Mouse (Mus musculus) limb, embryonic 14.5 days (tissue): Measurements from ENCODE around the gene Entpd6. TPM values are rescaled to one million over a fixed set of nuclear protein-coding genes. Genes with fewer than 3 reads are reported as not detected.

Experiments
- ATAC-seq: fragments of 200-750 bp; cut with Nextera tagmentation; 2 replicates; pipeline ENCODE4 v1.8.0; 2017; ENCODE audit warnings: low read depth, moderate number of reproducible peaks, moderate TSS enrichment; ENCODE audit not compliant: low FRiP score
- DNase-seq: peaks from one replicate; pipeline ENCODE4 v3.0.0-alpha.2; 2015; ENCODE audit warnings: low spot score
- H3K27ac ChIP-seq: fragments of 300-500 bp; sonication (generic); replicated peaks from 2 replicates; pipeline ENCODE4 v1.5.1; 2014; ENCODE audit warnings: low read depth, mild to moderate bottlenecking, low read length, moderate library complexity, mixed read lengths
- H3K27me3 ChIP-seq: fragments of 300-500 bp; sonication (generic); 2 replicates; pipeline ENCODE4 v1.6.1; 2014; ENCODE audit warnings: low read length, mixed read lengths; ENCODE audit not compliant: control insufficient read depth, insufficient read depth
- H3K36me3 ChIP-seq: fragments of 300-500 bp; sonication (generic); 2 replicates; pipeline ENCODE4 v1.6.1; 2014; ENCODE audit warnings: mild to moderate bottlenecking, low read length, moderate library complexity, mixed read lengths; ENCODE audit not compliant: control insufficient read depth, insufficient read depth
- H3K4me1 ChIP-seq: fragments of 300-500 bp; sonication (generic); 2 replicates; pipeline ENCODE4 v1.6.1; 2014; ENCODE audit warnings: antibody characterized with exemption, low read length, mixed read lengths; ENCODE audit not compliant: control insufficient read depth, insufficient read depth
- H3K4me2 ChIP-seq: fragments of 300-500 bp; sonication (generic); replicated peaks from 2 replicates; pipeline ENCODE4 v1.6.1; 2014; ENCODE audit warnings: low read depth, mild to moderate bottlenecking, low read length, moderate library complexity; ENCODE audit not compliant: severe bottlenecking
- H3K4me3 ChIP-seq: fragments of 300-500 bp; sonication (generic); replicated peaks from 2 replicates; pipeline ENCODE4 v1.5.1; 2014; ENCODE audit warnings: low read length
- H3K9ac ChIP-seq: fragments of 300-500 bp; sonication (generic); 2 replicates; pipeline ENCODE4 v1.6.1; 2014; ENCODE audit warnings: mild to moderate bottlenecking, low read depth, low read length, moderate library complexity; ENCODE audit not compliant: severe bottlenecking
- H3K9me3 ChIP-seq: fragments of 300-500 bp; sonication (generic); 2 replicates; pipeline ENCODE4 v1.6.1; 2016; ENCODE audit warnings: low read length; ENCODE audit not compliant: control insufficient read depth
- POLR2A ChIP-seq: fragments of 200-500 bp; IDR thresholded peaks from 2 replicates; pipeline ENCODE4 v1.8.0; 2012; ENCODE audit warnings: inconsistent platforms, mild to moderate bottlenecking, moderate library complexity, borderline replicate concordance; ENCODE audit not compliant: insufficient read depth, insufficient read length; ENCODE audit errors: extremely low read depth
- WGBS: fragments of 180-500 bp; shearing (Covaris S2); extraction: QIAGEN DNeasy Blood & Tissue Kit; methylation state at CpG from one replicate; pipeline ENCODE4 v1.1.7; 2014; 5-methylcytosine and 5-hydroxymethylcytosine counted together
- polyA plus RNA-seq, 2 experiments: library from polyadenylated mRNA; depleted of rRNA in 1 of 2; stranded (reverse) in 1 of 2; unstranded in 1 of 2; fragments of >200 nt; fragmentation: Nextera tagmentation in 1 of 2; extraction: Ambion mirVana in 1 of 2; gene quantifications; 2 replicates each; pipeline versions ENCODE4 v1.2.1 to v1.2.3; 2012 to 2014

Gene Entpd6
- polyA plus RNA-seq, 2 experiments: 23.0 to 31.3 TPM

GRCm38 (mm10) chr2:150771169-150771568 is 22.3 kb downstream of the Entpd6 start:
- Histone ChIP-seq H3K27me3 (no peaks in the 10 kb centered on the region), H3K9me3 (no peaks in the 10 kb centered on the region), H3K9ac (0 out of 2 replicates have a peak overlapping the region, but pooled peaks have one; percentile 31), H3K27ac (peak overlapping the region; percentile 85), H3K36me3 (peaks cover 24% of the 10 kb centered on the region; the same call in 1 of the 2 replicates), H3K4me2 (no peak overlapping the region; the same call in 1 of the 2 replicates), H3K4me3 (no peak overlapping the region), H3K4me1 (peaks cover 42% of the 10 kb centered on the region)
- DNase-seq (no peak), ATAC-seq (peak; percentile 13; the same call in 1 of the 2 replicates)
- no peak for TF ChIP-seq POLR2A
- 48% methylated on average over 6 of the region's 6 CpGs for whole genome bisulfite sequencing

DNA sequence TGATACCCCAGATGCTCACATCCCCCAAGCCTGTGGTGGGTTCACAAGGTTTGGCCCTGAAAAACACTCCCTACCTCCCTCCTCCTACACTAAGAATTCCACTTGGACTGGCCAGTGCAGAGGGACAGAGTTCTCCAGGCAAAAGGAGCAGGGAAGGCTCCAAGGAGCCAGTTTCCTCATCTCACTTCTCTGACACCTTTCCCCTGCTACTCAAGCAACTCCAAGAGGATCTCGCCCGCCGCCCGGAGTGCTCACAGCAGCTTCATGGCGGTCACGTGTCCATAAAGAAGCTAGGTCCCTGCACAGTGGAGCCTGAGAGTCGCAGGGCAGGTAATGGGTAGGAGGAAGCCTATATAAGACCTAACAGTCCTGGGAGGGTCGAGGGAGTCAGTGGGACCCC is 23.2 kb downstream of the Entpd6 start:
- Histone ChIP-seq H3K27me3 (no peaks in the 10 kb centered on the region), H3K4me2 (no peak overlapping the region), H3K27ac (peak overlapping the region; percentile 85; the same call in 1 of the 2 replicates), H3K4me1 (peaks cover 35% of the 10 kb centered on the region), H3K4me3 (no peak overlapping the region), H3K9me3 (no peaks in the 10 kb centered on the region), H3K9ac (no peak overlapping the region), H3K36me3 (peaks cover 22% of the 10 kb centered on the region; the same call in 1 of the 2 replicates)
- ATAC-seq: no peak
- TF ChIP-seq POLR2A: no peak
- DNase-seq: no peak
- WGBS: 77% methylated on average over 8 of the region's 8 CpGs

DNA sequence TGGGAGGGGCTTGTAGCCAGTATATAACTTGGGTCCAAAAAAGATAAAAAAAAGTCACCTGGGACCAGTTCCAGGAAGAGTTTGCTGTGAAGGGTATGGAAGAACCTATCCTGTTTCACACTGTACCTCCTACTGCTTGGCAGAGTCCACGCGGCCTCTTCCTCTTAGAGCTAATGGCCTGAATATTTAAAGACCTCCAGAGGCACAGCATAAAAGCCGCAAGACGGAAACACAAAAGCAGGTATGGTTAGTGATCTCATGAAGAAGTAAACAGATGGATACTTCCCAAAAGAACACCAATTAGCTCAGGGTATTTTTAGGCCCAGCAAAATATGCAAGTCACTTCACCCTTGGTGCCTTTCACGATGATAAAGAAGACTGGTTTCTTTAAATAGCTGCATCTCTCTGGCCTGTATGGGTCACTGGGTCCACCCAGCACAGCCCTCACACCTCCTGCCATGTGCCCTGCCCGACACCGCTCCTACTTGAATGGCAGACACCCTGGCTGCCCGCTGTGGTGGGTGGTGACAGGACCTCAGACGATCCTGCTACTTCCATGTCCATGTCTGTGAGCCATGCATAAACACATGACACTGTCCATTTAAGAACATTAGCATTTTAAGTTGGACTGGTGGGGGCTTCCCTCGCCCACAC is 23.8 kb downstream of the Entpd6 start:
- no peak overlapping the region for H3K4me3 ChIP-seq
- TF ChIP-seq POLR2A: no peak
- no peak for ATAC-seq

DNA sequence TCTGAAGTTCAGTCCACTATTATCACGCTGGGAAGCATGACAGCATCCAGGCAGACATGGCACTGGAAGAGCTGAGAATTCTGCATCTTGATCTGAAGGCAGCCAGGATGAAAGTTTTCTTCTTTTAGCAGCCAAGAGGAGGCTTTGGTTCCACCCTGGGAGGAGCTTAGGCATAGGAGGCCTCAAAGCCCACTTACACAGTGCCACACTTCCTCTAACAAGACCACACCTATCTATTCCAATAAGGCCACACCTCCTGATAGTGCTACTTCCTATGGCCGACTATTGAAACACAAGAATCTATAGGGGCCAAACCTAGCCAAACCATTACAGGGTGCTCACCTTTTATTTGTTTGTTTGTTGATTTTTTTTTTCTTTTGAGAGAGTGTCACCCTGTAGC is 34.0 kb downstream of the Entpd6 start:
- Histone ChIP-seq H3K9me3 (no peaks in the 10 kb centered on the region), H3K4me3 (no peak overlapping the region), H3K4me1 (peaks cover 12% of the 10 kb centered on the region), H3K27ac (no peak overlapping the region), H3K9ac (no peak overlapping the region), H3K4me2 (no peak overlapping the region), H3K27me3 (no peaks in the 10 kb centered on the region), H3K36me3 (no peaks in the 10 kb centered on the region)
- DNase-seq (no peak), ATAC-seq (no peak)
- 73% methylated on average over 2 of the region's 2 CpGs for WGBS
- TF ChIP-seq POLR2A: no peak

More for the DNA sequence above, 23.8 kb downstream of the Entpd6 start:
- Histone ChIP-seq H3K27me3 (no peaks in the 10 kb centered on the region), H3K36me3 (peaks cover 17% of the 10 kb centered on the region; the same call in 1 of the 2 replicates), H3K9ac (no peak overlapping the region), H3K9me3 (no peaks in the 10 kb centered on the region), H3K27ac (no peak overlapping the region), H3K4me2 (no peak overlapping the region), H3K4me1 (peaks cover 35% of the 10 kb centered on the region)
- 63% methylated on average over 10 of the region's 10 CpGs for WGBS
- DNase-seq: no peak

DNA sequence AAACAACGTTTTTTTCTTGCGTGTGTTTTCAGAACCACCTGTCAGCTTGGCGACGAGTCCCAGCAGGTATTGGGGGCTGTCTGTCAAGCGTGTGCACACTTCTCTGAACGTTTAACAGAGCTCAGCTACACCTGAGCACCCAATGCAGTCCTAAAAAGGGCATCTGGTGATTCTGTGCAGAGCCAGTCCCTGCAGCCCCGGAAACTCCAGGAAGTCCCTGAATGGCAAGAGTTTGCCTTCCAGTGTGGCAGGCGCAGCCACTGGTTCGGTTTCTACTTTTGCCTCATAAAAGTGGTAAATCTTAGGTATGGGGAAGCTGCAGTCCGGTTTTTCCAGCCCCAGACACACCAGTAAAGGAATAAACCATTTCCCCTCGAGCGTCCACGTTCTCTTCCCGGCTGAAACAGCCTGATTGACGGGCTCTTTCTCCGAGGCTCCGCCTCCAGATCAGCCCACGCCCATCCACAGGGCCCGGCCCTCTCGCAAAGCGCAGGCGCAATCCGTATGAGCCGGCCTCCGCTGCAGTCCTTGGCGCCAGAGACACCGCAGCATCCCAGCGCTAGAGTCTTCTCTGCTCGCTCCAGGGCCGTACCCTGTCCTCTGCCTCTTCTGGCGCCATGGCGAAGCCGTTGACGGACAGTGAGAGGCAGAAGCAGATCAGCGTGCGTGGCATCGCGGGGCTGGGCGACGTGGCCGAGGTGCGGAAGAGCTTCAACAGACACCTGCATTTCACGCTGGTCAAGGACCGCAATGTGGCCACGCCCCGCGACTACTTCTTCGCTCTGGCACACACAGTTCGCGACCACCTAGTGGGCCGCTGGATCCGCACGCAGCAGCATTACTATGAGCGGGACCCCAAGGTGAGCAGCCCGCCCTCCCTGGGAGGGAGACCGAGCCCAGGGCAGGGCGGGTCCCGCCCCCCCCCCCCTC is 37.7 kb downstream of the Entpd6 start, which contains the start of gene Pygb:
TSS of gene Pygb (plus strand) at position 485 of the 930 bp plus-strand sequence.
- DNase-seq: peak; percentile 85
- peak; percentile 95 for ATAC-seq
- Histone ChIP-seq H3K9ac (peak within 1 kb of the TSS; percentile 60), H3K9me3 (no peaks in the 10 kb centered on the region), H3K4me3 (peak within 1 kb of the TSS; percentile 80), H3K36me3 (peaks cover 5% of the 10 kb centered on the region; the same call in 1 of the 2 replicates), H3K4me1 (peaks cover 23% of the 10 kb centered on the region), H3K27ac (peak within 1 kb of the TSS; percentile 58; the same call in 1 of the 2 replicates), H3K27me3 (no peaks in the 10 kb centered on the region), H3K4me2 (peak within 1 kb of the TSS; percentile 70)
- whole genome bisulfite sequencing: 2% methylated on average over 46 of the region's 58 CpGs
- peak; percentile 90; the same call in 1 of the 2 replicates for TF ChIP-seq POLR2A
